Mouse (Mus musculus) kidney, postnatal 25 days (tissue): ENCODE results near the gene Ppp1r9a.

ENCODE experiments used
- DNase-seq, 2 experiments: peaks; one replicate each; pipeline ENCODE4 v3.0.0; 2021; ENCODE audit warnings: mixed read lengths in 2 of 2

Gene Ppp1r9a

GRCm38 (mm10) chr6:5113103-5113502 is 210.4 kb downstream of the Ppp1r9a start:
- DNase-seq = no peak

GRCm38 (mm10) chr6:5113734-5114133 is 211.0 kb downstream of the Ppp1r9a start:
- DNase-seq = no peak

GRCm38 (mm10) chr6:5114857-5115256 is 212.1 kb downstream of the Ppp1r9a start:
- no peak for DNase-seq

DNA sequence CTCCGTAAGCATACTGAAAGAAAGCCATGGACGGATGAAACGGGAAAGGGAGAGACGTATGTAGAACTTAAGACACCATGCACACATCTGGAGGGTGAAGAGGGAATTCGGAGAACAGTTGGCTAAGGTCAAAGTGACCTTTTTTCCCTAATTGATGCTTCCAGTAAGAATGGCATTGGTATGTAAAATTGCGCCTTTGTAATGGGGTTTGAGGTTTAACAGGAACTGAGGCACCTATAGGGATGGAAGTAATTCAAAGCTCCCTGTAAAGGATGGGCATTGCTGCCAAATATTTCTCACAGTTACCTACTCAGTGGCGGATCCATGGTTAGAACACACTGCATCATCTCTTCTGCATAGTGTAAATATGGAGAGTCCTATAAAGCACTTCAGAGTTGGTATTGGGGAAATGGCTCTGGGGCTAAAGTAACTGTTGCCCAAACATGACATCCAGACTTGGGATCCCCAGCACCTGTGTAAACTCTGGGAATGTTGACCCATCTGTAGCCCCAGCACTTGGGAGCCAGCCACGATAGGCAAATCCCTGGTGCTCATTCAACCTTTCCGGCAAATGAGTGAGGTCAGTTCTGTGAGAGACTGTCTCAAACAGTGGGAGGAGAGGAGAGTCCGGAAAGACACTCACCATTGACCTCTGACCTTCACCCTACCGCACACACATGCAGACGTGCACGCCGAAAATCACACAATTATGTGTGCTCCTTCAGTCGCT is 216.6 kb downstream of the Ppp1r9a start:
- no peak for DNase-seq

DNA sequence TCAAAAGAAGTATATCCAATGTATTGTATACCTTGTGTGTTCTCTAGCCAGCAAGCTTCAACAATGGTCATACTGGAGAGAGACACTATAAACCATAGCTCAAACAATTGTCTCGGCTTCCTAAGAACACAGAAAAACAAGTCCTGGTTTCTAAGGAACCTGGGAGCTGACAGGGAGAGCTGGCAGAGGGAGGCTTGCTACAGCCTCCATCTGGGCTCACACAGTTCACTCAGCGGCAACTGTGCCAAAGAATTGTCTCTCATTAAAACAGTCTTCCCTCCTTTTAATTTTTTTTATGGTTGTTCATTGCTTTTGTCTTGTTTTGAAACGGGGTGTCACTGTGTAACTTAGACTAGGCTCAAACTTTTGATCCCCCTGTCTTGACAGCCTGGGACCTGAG is 217.5 kb downstream of the Ppp1r9a start:
- DNase-seq = no peak

DNA sequence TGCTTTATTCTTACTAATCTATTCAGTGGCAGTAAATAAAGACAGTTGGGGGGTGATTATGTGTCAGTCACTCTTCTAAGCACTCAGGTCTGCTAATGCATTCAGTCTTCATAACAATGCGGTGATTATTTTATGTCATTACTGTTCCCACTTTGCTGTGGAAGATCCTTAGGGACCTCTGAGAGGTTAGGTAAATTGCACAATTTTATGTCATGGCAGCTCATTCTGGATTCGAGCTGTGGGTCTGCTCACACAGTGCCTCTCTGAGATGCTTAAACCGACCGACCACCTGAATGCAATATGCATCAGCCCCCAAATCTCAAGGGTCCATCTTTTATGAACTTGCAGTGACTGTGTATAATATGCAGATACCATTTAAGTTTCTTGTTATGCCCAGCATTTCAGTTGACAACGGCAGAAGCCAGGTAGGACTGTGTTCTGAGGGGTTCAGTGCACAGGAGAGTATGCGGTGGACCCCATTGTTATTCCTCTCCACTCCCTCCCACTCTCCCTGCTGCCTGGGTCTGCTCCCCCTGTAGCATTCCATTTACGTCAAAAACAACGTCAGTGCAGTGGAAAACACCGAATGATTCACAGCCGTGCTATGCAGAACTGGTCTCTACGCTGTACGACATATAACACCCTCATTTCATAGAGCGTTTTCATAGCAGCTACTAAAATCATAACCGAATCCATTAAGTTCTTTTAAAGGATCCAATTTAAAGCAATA is 226.8 kb downstream of the Ppp1r9a start:
- DNase-seq = no peak

GRCm38 (mm10) chr6:5134986-5135385 is 232.3 kb downstream of the Ppp1r9a start:
- DNase-seq = no peak

- DNase-seq = peak; percentile 25 to 61
Observed at GRCm38 (mm10) chr6:5136046-5136445, 233.3 kb downstream of the Ppp1r9a start.

- DNase-seq = no peak
Observed at GRCm38 (mm10) chr6:5138875-5139631, 236.3 kb downstream of the Ppp1r9a start.

DNA sequence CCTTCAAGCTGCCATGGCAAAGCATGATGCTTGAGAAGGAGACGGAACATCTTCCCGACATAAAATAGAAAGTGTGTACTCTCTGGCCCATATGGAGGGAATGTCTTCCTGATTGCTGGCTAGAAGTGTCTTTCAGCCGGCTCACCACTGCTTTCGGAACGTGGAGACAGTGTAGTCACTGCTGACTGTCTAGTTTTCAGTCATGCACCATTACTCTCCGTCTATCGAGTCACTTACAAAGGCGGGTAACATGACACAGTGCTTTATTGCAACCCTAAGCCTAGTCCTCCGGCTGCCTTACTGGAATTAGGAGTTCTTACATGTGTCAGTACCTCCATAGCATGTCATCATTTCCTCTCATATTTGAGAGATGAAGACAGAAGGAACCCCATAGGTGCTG is 236.9 kb downstream of the Ppp1r9a start:
- DNase-seq = no peak

GRCm38 (mm10) chr6:5147488-5148142 is 244.9 kb downstream of the Ppp1r9a start:
- no peak for DNase-seq

DNA sequence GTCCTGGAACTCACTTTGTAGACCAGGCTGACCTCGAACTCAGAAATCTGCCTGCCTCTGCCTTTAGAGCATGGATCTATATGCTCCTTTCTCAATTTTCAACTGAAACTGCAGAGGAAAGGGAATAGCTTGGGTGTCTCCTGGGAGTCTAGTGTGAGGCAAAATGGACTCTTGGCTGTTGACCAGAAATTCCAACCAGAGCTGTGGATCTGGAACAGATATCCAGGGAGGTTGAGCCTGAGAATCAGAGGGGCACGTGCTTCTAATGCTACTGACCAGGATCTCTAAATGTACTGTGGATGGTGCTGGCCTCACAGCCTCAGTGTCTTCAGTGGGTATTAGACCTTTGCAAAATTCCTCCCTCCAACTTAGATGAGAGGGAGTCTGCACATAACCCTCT is 247.2 kb downstream of the Ppp1r9a start:
- DNase-seq = no peak

DNA sequence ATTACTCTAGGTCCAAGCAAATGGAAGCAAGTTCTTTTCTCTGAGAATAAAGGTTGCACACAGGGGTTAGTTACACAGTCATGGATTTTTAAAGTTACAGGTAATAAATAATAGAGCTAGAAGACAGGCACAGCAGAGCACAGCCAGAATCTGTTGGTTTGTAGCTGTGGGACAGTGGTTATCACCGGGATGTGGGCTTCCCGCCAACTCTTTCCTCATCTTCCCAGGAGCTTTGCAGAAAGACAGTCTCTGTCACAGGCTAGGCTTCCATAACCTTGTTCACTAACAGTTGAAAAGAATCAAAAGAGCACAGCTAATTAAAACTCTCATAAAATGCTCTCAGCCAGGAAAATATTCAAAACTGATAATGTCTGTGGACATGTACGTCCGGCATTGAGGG is 248.5 kb downstream of the Ppp1r9a start:
- no peak for DNase-seq

DNA sequence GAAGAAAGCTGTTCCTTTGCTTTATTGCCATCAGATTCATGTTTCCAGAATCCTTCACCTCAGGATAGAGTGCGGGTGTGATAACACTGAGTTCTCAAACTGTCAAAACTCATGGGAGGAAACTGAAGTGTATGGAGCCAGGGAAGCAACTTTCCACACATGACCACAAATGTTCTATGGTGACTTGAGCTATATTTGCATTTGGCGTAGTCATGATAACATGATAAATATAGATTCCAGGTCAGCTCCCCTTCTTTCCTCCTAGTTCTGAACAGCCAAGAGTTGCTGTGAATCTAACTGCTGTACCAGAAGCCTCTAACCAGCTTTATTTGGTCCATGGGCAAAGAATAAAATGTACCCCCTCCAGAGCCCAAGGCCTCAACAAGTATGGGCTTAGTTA is 249.5 kb downstream of the Ppp1r9a start:
- DNase-seq = no peak

- DNase-seq = no peak
Observed at GRCm38 (mm10) chr6:5154786-5155185, 252.1 kb downstream of the Ppp1r9a start.

DNA sequence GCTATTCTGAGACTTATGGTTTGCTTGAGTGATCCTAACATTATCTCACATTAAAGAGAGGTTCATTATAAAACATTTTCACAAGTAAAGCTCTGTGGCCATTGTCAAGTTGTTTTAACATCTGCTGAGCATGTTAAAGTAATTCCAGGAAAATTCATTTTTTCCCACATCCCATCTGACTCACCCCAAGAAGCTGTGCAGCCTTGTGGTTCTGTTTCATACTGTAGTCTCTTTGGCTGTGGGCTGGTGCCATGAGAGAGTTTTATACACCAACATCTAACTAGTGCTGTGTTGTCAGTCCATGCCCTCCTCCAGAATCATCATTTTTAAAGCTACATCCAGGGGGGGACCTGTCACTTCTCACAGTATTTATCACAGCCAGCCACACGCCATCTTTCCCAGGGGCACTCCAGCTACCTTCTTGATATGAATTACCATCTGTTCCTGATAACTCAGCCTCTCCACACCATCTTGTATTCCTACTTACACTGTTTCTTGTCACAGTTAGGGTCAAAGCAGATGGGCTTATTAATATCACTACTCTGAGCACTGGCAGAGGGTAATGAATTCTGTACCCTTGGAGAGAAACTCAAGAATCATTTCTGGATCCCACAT is 252.7 kb downstream of the Ppp1r9a start:
- DNase-seq = no peak

GRCm38 (mm10) chr6:5156541-5157425 is 254.1 kb downstream of the Ppp1r9a start:
- no peak for DNase-seq

DNA sequence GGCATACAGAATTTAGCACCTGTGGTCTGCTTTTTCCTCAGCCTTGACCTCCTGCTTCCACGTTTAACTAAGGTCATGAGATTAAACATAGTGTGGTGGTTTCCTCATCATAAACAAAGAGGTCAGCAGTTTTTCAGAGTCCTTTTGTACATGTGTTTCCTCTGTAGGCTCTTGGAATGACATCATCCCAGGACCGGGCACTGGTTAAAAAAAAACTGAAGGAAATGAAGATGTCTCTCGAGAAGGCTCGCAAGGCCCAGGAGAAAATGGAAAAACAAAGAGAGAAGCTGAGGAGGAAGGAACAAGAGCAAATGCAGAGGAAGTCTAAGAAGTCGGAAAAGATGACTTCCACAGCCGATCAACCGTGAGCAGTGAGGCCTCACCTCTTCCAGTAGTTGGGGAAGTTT is 256.7 kb downstream of the Ppp1r9a start:
- no peak for DNase-seq

- no peak for DNase-seq
Observed at GRCm38 (mm10) chr6:5162052-5162451, 259.3 kb downstream of the Ppp1r9a start.

GRCm38 (mm10) chr6:5163507-5164144 is 260.9 kb downstream of the Ppp1r9a start:
- DNase-seq = no peak

DNA sequence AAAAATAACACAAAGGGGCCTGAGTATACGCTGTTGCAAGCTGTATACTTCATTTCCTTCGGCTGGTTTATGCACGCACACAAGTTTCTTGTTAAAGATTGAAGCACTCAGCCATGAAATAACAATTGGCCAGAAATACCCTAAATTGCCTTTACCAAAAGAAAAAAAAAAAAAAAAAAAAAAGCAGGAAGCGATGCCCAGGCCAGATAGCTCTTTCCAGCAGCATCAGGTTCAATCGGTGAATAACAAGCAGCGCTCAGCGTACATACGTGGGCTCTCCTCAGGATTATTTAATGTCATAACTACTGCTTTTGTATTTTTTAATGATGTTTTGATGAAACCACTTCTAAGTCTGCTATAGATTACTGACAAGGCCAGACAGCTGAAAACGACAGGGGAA is 262.1 kb downstream of the Ppp1r9a start:
- no peak for DNase-seq
